Mouse (Mus musculus): ENCODE measurements around the gene Dolpp1.
A peak's percentile ranks its signal among the peaks of the same experiment; 100 is the strongest.

Dolpp1 gene

DNA sequence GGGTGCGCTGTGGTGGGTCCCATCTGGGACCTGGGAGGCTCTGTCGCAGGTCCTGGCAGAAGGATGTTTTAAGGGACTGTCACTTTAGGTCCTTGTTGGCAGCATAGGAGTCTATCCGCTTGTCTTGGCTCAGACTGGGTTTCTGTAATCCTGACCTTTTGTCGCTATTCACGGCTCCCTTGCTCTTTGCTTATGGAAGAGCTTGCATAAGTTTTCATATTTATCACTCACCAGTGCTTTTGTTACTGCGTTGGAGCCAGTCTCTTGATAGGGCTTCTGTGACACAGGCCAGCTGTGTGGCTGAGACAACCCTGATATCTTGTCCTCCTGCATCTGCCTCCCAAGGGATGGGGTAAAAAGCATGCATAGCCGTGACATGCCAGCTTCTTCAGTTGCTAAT, 12.7 kb upstream of the Dolpp1 start:
- no peak for DNase-seq

DNA sequence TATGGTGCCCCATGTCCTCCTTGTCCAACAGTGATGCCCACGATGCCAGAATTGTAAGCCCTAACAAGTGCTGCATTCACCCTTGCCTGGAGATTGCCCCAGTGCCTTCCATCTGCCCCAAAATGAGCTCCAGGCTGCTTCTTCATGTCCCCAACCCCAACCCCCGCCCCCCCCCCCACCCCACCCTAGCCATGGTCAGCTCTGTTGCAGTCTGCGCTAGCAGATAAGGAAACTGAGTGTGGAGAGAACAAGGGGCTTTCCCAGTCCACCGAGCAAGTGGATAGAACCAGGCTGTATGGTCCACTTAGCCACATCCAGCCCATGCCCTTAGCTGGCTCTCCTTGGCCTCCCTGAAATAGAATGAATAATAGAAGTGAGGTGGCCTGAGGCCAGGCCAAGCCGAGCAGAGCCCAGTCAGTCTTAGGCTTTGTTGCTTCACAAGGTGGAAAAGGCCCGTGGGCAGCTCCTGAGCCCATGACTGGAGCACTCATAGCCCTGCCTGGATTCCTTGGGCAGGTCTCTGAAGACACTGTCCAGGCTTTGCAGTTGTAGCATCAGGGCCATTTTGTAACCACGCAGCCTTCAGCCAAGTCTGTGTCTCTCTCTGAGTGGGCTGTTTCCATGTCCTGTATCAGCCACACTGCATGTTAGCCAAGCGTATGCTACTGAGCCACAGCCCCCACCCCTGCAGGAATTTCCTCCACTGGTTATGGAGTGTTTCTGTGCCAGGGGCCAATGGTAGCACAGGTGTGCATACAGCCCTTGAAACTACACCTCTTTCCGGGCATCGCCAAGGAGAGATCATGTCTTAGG, 11.3 kb upstream of the Dolpp1 start:
- DNase-seq, result peak; percentile 50

DNA sequence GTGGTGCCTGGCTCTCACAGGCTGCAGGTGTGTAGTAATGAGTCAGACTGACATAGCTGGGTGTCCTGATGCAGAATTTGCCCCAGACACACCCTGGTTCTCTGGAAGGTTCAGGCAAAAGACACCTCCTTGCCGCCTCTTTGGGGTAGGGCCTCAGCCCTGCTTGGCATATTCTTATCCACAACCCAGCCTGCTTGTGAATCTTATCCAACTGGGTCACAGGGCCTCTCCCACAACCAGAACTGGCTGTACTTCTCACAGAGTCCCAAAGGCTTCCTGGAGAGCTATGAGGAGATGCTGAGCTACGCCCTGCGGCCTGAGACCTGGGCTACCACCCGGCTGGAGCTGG, 10.7 kb upstream of the Dolpp1 start:
- DNase-seq, result peak; percentile 39

DNA sequence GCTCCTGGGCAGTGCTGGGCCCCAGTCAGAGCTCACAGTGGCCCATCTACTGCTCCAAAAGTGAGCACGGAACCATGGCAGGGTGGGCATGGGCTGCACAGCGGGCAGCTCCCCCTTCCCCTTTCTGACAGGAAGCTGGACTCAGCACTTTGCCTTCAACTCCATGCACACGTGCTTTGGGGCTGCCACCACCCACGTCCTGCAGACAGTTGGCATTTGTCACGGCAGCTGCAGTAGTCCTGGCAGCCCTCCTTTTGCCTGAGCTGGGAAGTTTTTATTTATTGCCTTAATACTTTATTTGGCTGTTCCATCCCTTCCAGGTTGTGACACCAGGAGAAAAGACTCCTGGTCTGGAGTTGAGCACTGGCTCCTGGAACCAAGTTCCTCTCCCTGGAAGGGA, 7.2 kb upstream of the Dolpp1 start:
- no peak for DNase-seq

DNA sequence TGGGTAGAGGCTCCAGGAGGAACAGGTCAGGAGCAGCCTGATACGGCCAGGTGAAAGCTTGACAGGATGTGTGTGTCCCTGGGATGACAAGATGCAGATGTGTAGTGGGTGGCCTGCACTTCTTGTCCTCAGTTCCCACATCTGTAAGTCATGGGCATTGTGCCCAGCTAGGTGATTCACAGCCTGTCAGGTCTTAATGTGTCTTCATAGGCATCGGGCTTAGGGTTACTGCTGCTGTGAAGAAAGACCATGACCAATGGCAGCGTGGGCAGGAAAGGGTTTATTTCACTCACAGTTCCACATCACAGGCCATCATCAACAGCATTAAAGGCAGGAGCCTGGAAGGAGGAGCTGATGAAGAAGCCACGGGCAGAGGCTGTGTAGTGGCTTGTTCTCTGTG, 6.5 kb upstream of the Dolpp1 start:
- no peak for DNase-seq

DNA sequence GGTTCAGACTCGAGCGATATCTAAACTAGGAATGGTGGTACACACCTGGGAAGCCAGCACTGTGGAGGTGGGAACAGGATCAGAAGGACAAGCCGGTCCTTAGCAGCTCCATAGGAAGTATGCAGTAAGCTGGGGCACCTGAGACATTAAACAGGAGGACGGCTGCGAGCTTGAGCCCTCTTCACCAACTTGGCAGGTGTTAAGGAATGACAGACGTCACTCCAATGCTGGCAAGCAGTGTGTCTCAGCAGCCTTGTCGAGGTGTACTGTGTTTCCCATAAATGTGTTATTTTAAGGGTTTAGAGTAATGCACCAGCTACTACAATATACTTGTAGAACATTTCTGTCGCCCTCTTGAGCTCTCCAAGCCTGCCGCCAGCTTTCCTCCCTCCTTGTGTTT, 5.1 kb upstream of the Dolpp1 start:
- DNase-seq, result no peak

DNA sequence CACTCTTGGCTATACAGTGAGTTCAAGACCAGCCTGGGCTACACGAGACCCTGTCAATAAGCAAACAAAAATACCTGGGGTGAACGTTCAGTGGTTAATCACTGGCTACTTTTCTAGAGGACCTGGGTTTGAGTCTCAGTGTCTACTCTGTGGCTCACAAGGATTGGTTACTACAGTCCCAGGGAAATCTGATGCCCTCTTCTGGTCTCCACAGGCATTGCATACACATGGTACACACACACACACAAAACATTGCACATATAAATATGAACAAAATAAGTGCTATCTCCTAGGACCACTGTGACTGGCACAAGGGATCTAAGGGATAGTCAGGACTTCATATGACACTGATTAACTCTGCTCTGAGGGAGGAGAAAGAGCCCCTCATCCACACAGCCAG, 3.1 kb upstream of the Dolpp1 start:
- no peak for DNase-seq

DNA sequence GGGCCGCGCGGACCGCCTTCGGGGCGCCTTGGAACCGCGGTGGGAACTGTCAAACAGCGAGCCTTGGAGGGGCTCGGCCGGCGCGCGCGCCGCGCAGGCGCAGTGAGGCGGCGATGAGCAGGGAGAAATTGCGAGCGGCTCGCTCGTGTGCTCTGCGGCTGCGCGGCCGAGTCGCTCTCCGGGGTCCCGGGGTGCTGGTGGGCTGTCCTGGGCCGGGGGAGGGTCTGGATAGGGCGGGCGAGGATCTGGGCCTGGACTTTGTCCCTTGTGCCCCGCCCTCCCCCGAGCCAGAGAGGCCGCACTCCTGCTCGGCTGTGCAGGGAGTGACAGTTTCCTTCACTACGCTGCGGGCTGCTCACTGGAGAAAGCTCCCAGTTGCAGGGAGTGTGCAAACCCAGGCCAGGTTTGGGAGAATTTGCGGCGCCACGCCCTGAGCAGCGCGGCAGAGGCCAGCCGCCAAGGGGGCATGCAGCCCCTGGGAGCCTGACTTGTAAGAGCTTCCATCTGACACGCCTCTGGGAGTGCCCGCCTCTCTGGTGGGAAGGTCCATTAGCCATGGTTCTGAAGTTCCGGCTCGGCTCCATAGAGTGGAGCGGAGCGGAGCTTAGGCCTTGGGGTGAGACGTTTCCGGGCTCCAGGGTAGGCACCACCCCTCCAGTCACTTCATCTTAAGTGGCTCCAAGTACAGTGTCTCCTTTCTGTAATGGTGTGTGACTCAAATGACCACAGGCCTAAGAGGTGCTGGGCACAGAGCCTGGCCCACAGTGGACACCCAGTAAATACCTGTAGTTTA, 719 bp downstream of the Dolpp1 start:
- peak; percentile 86 for DNase-seq

DNA sequence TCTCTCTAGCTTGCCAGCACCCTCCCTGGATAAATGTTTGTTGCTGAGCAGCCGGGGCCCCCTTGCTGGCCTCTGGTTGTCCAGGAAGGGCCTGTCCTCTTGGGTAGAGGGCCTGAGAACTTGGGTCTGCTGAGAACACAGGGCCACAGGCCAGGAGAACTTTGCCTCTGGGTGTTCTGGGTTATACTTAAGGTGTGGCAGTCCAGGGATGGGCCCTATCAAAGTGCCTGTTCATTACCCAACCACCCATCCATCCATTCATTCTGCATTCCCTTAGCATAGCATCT, 1.3 kb downstream of the Dolpp1 start:
- DNase-seq, result no peak

DNA sequence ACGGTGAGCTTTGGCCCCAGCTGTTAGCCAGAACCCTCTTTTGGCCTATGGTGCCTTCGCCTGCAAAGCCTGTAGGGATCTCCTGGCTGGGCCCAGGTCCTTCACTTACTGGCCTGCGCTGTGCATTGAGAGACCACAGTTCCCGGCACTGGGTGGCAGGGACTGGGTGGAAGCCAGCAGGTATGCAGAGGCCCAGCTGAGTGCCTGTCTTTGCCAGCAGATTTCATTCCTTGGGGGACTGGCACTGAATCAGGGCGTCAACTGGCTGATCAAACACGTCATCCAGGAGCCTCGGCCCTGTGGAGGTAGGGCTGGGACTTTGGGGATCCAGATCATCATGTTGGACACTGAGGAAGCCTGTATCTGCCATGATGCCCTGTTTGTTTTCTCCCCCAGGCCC, 3.7 kb downstream of the Dolpp1 start:
- DNase-seq, result no peak

DNA sequence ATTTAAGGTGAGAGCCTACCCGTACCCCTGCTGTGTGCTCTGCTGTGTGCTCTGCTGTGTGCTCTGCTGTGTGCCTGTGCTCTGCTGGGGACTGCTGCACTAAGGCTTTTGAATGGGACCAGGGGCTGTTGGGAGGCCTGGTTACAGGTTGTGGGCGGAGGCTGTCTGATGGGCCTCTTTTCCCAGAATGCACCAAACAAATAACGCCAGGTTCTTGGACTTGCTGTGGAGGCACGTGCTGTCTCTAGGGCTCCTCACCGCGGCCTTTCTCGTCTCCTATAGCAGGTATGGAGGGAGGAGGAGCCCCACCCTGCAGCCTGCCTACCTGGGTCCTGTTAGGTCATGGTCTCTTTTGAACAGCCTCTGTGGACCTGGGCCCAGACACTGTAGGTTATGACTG, 4.2 kb downstream of the Dolpp1 start:
- no peak for DNase-seq

DNA sequence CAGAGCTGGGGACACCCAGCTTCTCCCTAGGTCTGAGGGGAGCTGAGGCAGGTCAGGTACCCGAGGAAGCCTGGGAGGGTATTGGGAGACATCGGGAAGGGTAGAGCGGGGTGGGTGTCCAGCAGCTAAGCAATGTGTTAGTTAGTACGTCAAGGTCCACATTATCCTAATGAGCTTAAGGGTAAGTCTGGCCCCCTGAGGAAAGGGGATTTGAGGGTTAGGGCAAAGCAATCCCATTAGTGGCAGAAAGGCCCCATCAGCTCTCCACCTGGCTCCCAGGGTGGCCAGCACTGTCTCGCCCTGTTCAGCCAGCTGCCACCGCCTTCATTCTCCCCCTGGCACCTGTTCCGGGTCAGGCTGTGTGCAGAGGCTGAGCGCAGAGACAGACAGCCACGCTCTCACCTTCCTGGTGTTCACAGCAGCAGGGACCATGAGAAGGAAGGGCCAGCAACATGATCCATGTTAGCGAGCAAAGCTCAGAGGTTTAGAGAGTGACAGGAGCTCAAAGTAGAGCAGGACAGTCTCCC, 6.0 kb downstream of the Dolpp1 start:
- DNase-seq, result no peak

DNA sequence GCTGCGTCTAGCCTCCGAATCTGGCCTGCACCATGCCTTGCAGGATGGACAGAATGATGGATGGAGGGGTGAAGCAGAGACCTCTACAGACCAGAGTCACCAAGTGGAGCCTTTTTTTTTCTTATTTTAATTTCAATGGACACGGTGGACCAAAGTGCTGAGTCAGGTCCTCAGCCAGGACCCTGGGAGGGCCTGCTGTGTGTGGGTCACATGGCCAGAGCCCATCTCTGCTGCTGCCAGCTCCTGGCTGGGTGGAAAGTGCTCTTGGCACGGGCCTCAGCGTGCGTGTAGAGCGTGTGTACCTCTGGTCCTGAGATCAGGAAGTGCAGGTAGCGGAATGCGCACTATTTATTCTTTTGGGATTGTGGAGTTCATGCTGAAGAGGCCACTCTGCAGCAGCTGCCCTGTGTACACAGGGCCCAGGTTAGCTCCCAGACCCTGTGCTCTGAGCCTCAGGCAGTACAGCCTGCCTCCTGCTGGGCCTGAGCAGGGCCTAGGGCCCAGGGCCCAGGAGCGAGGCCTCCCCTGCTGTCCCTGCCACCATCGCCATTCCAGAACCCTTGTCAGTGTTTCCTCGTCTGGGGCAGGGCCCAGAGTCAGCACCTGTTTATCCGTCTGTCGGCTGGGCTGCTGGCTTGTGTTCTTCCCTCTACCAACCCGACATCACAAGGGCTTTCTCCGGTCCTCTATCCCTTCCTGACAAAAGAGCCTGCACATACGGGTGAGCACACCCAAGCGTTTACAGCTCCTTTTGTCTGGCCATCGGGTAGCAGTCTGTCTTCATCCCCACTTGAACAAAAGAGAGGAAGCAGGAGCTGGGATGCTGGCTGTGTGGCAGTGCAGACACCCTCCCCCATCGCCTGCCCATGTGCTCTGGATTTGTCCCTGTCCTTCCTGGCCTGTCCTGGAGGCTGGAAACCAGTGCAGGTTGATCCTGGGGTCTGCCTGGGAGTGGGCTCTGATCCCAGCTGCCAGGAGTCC, 7.4 kb downstream of the Dolpp1 start:
- no peak for DNase-seq

DNA sequence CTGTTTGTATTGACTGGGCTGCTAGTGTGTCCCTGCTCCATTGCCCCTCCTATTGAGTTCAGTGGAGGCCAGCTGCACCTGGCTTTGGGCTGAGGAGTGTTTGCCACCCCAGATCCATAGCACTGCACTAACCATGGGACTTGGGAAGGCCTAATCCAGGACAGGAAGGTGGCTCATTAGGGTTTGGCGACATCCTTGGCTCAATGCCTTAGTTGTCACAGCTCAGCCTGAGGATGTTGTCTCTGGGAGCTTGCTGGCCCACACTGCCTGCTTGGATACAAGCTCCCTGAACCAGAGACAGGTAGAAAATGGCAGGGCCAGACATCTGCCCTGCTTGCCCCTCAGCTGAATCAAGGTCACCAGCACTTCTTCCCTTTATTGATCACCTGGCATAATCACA, 9.5 kb downstream of the Dolpp1 start:
- DNase-seq, result no peak

DNA sequence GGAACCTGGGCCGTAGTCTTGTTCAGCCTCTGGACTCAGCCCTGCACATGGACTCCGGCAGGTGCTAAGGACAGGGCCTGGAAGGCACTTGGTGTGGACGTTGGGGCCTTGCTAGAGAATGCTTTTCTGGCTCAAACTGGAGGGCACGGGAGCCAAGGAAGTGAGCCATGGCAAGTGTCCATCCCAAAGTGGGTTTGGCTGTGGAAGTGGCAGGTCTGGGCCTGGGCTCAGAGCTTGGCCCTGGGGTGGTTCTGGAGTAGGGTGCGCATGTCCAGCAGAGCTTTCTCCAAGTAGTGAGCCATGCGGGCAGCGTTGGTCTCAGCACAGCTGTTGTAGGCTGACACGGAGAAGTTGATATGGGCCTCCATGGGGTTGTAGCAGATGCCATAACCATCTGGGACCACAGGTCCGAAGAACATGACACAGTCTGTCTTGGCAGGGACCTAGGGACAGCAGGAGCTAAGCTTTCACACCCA, 10.3 kb downstream of the Dolpp1 start:
- DNase-seq, result no peak

DNA sequence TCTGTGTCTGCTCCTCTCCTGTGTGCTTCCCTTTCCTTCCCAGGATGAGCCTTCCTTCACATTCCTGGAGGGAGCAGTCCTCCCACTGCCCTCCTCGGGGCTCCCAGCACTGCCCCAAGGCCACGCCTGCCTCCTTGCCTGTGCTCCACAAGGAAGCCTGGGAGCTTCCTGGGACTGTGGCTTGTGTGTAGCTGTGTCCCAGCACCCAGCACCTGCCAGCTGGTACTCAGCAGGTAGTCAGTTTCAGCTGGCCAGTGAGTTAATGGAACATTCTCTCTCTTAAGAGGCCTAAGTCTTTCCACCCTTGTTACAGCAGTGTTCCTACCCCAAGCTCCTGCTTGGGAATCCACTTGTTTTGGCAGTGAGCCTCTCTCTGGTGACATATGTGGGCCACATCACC, 10.8 kb downstream of the Dolpp1 start:
- DNase-seq, result no peak

DNA sequence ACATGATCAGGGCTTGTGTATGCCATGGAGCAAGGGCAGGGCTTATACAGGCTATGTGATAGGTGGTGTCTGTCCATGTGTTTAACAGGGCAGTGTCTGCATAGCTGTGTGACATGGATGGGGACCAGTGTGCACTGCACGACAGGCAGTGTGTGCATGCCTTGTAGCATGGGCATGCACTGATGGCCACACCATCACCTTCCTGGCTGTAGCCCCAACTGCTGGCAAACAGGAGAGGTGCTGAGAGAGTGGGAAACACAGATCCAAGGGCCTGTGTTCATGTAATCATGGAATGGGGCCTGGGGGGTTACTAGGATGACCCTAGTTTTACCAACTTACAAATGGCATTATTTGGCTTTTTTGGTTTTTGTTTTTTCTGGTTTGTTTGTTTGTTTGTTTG, 11.8 kb downstream of the Dolpp1 start:
- DNase-seq, result no peak

DNA sequence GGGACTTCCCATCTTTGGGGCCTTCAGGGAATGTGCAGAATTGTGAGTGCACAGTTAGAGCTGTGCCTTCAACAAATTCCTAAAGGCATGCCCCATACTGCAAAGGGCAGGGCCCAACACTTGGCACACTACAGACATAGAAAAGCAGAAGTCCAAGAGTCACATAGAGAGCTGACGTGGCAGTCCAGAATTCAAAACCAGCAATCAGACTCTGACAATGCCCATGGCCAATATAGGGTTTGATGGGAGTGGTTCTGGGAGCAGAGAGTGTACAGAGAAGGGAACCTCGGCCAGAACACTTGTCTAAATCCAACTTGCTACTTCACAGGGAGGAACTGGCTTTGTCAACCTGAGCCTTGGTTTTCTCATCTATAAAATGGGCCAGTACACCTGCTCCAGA, 15.2 kb downstream of the Dolpp1 start:
- no peak for DNase-seq

DNA sequence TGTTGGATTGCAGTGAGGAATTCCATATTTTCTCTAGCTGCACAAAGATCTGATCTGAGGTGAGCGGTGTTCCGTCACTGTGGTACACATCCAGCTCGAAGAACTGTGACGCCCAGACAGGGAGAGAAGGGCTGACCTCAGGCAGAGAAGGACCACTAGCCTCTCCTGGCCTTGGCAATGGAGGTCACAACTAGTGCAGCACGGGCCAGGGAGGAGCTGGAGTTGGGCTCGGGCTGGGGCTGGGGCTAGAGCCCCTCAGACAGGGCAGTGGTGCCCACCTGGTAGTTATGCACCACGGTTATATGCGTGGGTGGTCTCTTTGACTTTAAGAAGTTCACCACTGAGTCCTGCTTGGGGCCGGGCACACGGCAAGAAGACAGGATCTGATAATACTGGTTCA, 15.7 kb downstream of the Dolpp1 start:
- no peak for DNase-seq

DNA sequence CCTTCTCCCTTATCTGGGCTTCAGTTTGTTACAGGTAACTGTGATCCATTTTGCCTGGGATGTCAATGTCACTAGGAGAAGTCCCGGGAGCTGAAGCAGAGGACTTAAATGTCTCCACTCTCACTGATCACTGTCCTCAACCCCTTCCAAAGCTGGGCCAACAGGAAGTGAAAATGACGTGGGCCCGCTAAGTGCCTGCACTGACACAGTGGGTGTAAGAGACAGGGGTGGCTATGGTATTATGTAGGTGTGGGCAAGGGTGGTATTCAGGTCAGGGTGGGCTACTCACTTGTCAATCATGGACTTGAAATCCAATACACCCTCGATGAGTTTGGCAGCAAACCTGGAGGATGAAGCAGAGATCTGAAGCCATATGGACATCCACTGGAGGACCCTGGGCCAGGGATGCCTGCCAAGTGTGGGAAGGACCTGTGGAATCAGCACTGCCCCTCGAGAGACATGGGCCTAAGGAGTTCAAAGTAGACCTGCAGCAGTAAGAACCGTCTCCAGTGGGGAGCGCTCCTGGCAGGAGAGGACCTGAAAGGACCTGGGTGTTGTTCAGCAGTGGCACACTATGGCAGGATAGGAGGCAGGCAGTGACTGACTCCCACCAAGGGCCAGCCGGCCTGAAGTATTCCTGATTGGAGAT, 16.5 kb downstream of the Dolpp1 start:
- DNase-seq, result no peak

DNA sequence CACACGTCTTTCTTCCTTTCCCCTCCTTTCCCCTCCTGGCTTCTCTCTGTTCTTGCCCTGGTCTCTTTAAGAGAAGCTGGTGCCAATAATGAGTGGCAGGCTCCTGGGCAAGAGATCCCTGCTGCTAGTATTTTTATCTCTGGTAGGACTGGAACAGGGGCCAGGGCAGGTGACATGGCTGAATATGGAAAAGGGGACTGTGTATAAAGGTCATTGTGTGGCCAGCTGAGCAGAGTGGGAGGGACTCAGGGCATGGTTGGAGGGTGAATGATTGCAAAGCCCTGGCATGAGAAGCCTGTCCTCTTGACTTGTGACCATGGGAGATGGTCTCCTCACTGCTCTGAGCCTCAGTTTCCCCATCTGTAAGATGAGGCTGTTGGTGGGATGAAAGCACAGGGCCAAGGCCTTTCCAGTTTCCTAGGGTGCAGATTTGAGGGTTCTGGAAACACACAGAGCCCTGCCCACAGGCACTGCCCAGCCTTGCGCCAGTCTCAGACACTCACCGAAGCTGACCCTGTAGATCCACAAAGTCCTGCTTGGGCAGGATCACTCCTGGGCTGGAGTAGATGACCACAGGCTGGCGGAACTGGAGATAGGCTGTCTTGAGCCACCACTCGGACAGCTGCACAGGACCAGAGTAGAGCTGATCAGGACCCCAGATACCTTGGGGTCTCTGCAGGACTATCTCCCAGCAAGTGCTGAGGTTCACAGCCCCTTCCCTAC, 17.6 kb downstream of the Dolpp1 start:
- DNase-seq, result no peak

All from liver (tissue).